Mouse (Mus musculus): ENCODE data around the gene Casz1. TPM values are rescaled to one million over a fixed set of nuclear protein-coding genes. Genes with fewer than 3 reads are reported as not detected.

The Casz1 gene
- total RNA-seq, 2 experiments from 2014 or later = 39.3 to 42.0 TPM

DNA sequence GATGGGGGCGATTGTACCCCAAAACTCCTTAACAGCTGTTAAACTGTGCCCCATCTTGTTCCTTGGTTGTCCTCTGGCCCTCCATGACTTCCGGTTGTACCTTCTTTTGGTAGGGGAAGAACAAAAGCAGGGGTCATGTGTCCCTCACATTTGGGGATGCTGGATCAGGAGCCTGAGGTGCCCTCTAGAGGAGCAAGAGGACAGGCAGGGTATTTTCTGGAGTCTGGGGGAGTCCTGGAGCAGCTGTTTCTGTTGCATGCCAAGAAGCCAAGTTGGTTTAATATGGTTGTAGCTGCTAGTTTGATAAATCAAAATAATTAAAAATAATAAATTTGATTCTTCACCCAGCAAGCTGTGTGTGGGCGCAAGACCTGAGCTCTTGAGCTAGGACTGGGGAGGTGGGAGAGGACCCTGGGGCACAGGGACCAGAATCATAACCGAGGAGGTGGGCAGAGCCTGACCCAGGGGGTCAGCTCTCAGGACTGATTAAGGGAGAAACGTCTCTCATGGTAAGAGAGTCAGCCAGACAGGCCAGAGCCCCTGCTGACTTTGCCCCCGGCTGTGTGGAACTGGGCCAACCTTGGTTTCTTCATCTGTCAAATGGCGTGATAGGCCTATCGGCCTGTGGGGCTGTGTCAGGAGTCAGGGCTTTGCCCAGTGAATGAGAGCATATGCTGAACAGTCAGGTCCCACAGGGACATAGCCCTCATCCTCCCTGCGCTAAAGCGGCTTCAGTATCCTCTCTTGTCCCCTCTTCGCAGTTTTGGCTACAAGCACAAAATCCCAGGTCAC lies 74.2 kb downstream of the Casz1 start:
- no peak for DNase-seq

- no peak for DNase-seq
These were observed 74.9 kb downstream of the Casz1 start for GRCm38 (mm10) chr4:148878984-148879610.

DNA sequence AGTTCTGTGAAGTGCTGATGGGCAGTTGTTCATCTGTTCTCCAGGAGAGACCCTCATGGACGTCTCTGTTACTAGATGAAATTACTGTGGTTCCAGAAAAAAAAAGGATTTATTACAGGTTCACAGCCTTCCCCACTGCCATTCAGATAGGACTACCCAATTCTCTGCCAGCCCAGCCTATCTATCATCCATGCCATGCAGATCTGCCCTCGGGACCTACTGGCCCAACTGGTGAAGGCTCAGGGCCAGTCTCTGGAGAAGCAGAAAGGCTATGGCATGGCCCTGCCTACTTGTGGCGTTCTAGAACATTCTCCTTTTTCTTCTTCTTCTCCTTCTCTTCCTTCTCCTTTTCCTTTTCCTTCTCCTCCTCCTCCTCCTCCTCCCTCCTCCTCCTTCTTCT lies 75.4 kb downstream of the Casz1 start:
- no peak for DNase-seq

DNA sequence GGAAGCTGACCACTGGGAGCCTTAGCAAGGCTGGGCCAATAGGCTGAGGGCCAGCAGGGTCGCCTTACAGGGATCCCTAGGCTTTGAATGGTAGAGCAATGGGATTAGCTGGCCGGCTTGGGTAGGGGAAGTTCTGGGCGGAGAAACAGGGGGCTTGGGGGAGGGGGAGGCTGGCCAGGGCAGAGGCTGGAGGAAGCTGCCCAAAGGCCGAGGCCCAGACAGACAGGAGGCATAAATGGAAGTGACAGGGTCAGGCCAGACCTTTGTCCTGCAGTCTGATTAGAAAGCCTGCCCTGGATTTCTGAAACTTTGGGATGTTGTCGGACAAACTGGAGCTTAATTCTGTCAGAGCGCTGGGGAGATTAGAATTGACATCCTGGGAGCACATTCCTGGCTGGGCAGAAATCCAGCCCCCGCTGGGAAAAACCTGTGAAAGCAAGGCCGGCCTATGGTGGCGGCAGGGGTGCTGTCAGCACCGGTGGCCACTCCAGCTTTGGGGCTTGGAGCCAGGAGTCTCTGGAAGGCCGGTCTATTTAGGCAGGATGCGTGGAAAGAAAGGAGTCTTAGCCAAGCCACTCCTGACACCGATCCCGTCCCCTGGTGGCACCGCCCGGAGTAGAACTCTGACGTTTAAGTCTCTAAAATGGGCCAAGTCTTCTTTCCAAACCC lies 76.9 kb downstream of the Casz1 start:
- DNase-seq = peak; percentile 33

DNA sequence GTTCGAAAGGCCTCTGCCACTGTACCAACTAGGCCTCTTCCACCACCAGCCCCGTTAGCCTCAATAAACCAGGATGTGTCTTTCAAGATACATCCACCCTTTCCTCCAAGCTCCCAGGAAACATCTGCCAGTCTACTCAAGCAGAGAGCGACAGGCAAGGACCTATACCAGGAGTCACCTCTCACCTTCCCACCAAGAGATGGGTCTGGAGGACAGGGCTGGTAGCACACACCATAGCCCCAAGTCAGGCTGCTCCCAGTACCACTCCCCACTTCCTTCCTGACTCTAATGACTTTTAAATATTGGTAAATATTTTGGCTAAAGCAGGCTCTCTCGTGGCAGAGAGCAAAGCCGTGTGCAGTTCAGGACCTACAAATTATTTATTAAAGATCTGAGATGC lies 77.6 kb downstream of the Casz1 start:
- no peak for DNase-seq

- no peak for DNase-seq
These were observed 78.2 kb downstream of the Casz1 start for GRCm38 (mm10) chr4:148882360-148882929.

- DNase-seq = no peak
These were observed 80.4 kb downstream of the Casz1 start for GRCm38 (mm10) chr4:148884596-148884995.

- no peak for DNase-seq
These were observed 81.2 kb downstream of the Casz1 start for GRCm38 (mm10) chr4:148885401-148885800.

DNA sequence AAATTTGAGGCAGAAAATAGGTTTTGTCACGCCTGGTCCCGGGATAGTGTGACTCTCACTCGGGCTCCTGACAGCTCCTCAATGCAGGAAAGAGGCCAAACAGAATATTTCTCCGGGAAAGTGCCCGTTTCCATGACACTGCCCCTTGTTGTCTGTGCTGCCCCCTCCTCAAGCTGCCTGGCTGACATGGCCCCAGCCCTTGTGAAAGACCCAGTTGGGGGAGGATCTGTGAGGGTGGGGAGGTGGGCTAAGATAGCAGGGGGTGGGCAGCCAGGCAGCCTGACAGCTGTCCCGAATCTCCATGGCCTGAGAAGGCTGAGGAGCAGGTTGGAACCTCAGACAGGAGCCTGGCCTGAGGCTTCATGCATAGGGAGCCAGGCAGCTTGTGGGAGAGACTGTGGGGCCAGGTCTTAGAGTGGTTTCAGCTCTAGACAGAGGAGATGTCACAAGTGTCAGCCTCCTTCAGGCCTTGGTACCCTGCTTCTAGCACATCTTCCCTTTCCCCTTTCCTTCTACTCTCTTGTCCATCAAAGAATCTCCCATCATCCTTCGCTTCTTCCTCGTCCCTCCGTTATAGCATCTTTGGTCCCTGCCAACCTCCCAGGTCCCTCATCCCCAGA lies 81.8 kb downstream of the Casz1 start:
- no peak for DNase-seq

GRCm38 (mm10) chr4:148888229-148888628 lies 84.0 kb downstream of the Casz1 start:
- DNase-seq = no peak

DNA sequence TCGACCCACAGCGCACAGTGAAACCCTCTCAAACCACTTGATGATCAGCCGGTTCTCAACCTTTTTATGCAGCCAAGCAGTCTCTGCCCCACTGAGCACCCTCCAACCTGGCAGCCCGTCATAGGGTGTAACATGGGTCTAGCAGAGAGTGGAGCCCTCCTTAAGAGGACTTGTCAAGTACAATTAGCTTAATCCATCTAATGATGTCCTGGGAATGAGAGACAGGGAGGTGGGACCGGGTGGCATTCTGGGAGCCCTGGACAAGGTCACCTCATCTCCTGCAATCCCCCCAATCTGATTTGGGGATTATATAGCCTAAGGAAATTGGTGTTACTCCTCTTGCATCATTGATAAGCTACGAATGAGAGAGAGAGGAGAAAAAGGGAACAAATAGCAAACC lies 84.8 kb downstream of the Casz1 start:
- no peak for DNase-seq

DNA sequence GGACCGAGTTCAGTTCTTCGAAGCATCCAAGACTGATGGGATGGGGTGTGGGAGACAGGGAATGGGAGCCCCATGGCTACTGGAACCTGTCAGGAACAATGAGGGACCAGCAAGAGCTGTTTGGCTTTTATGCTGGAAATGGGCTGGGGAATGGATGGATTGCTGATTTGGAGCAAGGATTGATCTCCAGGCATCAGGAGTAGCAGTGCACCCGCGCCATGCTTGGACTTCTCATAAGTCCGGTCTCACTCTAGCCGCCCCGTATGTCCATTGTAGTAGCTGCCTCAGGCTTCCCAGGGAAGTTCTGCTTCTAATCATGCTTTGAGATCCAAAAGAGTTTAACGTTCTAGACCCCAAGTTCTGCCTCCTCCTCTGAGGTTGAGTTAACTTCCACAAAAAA lies 86.2 kb downstream of the Casz1 start:
- no peak for DNase-seq

- DNase-seq = no peak
These were observed 86.9 kb downstream of the Casz1 start for GRCm38 (mm10) chr4:148890892-148891838.

GRCm38 (mm10) chr4:148896125-148896524 lies 91.9 kb downstream of the Casz1 start:
- DNase-seq = no peak

DNA sequence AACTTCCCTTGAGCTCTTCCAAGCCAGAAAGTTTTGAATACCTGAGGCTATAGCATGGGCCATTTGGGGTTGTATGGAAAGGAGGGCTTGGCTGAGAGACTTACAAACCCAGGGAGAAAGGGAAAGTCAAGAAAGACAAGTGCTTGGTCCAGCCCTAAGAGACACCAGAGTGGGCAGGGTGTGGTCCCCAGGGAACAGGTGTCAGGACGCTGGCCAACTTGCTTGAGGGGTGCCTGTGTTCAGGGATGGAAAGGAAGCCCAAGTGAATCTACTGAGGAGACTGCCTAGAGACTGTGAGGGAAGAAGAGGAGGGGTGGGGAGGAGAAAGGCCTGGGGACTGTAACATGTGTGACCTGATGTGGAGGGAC lies 95.7 kb downstream of the Casz1 start:
- DNase-seq = no peak

DNA sequence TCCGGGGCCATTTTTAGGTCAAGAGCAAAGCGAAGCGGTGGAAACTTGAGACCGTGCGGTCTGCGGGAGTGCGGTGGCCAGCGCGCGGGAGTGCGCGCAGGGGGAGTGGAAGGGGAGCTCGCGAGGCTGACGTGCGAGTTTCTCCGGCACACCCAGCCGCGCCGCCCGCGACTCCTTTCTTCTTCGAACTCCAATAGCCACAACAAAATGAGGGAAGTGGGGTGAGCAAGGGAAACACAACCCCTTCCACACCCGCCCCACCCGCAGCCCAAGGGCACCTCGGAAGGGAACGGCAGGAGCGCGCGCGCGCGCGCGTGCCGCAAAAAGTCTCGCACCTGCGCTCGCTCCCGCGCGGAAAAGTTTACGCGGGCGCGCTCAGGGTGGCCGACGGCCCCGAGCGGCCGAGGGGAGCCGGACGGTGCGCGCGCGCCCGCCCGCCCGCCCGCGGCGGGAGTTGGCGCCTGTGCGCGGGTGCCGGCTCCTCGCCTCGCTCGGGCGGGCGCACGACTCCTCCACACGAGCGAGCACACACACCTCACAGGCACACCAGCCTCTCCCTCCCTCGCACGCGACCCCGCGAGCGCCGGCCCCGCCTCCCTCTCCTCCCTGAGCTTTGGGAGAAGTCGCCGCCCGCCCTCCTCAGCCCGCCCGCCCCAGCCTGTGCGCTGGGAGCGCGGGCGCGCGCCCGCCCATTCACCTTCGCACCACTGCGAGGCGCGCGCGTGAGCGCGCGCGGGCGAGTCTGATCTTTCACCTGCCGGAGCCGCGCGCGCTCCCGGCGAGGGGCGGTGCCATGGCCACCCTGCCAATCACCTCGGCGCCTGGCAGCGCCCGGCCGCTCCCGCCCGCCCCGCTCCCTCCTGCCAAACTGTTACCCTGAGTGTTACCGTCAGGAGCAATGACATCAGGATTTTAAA lies 96.3 kb downstream of the Casz1 start:
- peak; percentile 74 for DNase-seq

DNA sequence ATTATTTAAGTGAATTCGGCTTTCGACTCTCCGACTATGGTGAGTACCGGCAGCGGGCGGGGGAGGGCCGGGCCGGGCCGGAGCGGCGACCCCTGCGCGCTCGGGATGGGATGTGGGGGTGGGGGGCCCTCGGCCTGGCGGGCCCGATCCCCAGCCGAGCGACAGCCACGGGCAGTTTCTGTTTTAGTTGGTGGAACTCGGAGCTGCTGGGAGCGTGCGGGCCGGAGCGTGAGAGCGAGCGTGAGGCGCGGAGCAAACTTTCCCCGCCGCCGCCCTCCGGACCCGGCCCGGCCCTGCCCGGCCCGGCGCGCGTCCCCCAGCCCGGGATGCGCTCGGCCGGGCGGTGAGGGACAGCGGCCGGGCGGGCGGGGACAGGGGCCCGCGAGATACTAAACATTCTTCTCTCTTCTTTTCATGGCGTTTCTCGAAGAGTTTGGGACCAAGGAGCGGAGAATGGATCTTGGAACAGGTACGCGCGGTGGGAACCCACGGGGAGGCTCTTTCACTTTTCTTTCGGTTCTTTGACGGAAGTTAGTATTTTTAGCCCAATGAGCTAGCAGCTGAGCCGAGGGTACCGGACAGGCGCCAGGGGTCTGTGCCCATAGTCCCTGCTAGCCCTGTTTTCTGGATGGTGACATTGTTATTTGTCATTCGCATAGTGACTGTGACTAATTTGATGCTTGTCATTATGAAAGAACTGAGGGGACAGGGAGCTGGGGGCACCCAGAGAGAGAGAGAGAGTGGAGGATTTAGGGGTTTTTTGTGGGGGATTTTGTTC lies 97.2 kb downstream of the Casz1 start:
- DNase-seq = peak; percentile 41

DNA sequence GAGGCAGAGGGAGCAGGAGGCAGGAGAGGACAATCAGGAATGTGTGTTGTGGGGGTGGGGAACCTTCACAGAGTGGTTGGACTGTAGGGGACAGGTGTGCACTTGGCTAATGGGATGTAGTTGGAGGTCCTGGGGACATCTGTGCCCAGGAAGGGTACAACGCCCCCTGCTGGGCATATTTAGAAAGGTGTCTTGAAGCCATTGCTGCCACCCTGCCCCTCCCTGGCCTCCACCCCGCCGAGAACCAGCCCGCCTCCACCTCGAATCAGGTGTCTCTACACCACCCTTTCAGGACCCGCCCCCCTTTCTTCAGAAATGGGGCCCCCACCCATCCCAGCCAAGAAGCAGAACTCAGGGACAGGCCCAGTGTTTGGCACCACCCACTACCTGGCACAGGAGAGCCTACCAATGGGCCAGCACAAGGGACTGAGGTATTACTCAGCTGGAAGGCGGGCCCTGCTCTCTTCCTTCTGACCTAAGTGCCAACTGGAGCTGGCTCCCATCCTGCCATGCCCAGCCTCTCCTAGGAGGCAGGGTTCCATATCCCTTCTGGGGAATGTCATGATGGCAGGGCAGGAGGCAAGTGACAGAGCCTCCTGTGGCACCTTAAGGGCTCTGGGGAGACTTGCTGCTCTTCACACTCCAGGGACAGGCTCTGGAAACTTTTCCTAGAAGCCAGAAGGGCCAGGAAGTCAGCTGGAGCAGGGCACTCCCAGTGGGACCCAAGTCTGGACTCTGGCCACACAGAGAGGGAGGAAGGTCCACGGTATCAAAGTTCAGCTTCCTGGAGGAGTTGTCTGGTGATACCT lies 98.9 kb downstream of the Casz1 start:
- DNase-seq = peak; percentile 63

GRCm38 (mm10) chr4:148905295-148905694 lies 101.1 kb downstream of the Casz1 start:
- DNase-seq = no peak
